Mouse (Mus musculus): ENCODE measurements at regions not wholly inside any gene's neighbourhood (a gene's known extent, or its start where the extent isn't known, plus 50 kb on each side); places are given as distances from the start of the nearest gene placed in this dataset.

GRCm38 (mm10) chr17:41264512-41265222 lies 329.8 kb upstream of the Cenpq start:
- no peak for DNase-seq (ENCODE audit: low read depth, low spot score)

DNA sequence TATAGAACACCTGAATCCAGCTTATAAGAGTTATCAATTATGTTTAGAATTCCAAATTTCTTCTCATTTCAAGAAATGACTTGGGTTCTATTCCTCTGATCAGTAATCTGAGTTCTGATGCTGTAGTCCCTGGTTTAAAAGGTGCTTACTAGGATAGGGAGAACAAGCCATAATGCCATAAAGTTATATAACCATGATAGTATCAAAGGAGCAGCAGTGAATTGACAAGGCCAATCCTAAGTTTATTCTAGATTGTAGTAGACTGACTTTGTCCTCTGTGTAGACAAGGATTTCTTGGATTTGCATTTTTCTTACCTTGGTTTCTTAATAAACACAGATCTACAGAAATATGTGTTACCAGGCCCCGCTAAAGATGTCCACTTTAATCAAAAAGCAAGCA lies 326.6 kb upstream of the Cenpq start:
- no peak for DNase-seq (ENCODE audit: low read depth, low spot score)

GRCm38 (mm10) chr17:41248406-41248805 lies 313.6 kb upstream of the Cenpq start:
- no peak for DNase-seq (ENCODE audit: low read depth, low spot score)

- DNase-seq (ENCODE audit: low read depth, low spot score), result no peak
Observed at GRCm38 (mm10) chr17:41227128-41228014, 292.5 kb upstream of the Cenpq start.

GRCm38 (mm10) chr17:41216816-41217215 lies 282.0 kb upstream of the Cenpq start:
- no peak for DNase-seq (ENCODE audit: low read depth, low spot score)

DNA sequence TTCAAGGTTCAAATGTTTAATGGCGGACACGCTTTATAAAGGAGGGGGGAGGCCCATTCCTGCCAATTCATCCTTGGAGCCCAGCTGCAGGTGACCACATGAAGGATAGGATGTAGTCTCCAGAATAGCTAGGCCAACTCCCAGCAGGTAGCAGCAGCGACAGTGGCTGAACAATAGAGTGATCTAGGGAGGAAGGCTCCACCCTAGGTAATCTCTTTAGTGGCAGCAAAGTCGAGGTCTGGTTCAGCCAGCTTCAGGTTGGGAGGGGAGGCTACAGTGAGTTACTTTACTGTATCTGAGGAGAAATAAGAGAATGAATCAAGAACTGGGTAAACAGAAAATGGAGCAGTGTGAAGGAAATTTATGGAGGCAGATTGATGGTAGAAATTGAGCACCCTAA lies 264.6 kb upstream of the Cenpq start:
- peak; percentile 43 for DNase-seq (ENCODE audit: low read depth, low spot score)

- peak; percentile 38 for DNase-seq (ENCODE audit: low read depth, low spot score)
Observed at GRCm38 (mm10) chr17:41190371-41190770, 255.5 kb upstream of the Cenpq start.

DNA sequence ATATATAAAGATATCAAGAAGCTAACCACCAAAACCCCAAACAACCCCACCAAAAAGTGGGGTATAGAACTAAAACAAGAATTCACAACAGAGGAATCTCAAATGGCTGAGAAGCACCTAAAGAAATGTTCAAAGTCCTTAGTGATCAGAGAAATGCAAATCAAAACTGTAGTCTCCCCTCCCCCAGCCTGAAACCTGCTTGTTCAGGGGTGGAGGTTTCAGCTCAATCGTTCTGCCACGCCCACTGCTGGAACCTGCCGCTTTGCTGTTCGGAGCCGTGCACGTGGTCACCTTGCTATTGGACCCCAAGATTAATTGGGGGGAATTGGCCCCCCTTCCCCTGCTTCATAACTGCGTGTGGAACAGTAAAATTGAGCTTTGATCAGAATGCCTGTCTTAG lies 251.8 kb upstream of the Cenpq start:
- DNase-seq (ENCODE audit: low read depth, low spot score), result peak; percentile 60

DNA sequence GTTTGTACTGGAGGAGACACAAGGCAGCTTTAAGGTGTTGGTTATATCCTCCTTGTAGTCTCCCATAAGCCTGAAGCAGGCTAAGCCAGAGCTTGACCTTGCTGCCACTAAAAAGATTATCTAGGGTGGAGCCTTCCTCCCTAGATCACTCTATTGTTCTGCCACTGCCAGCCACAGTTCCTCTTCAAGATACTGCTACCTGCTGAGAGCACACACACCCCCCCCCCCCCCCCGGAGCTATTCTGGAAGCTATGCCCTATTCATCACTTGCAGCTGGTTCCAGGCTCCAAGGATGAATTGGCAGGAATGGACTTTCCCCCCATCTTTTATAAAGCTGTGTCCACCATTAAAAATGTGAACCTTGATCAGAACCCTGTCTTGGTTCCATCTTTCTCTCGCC lies 249.9 kb upstream of the Cenpq start:
- peak; percentile 60 for DNase-seq (ENCODE audit: low read depth, low spot score)

DNA sequence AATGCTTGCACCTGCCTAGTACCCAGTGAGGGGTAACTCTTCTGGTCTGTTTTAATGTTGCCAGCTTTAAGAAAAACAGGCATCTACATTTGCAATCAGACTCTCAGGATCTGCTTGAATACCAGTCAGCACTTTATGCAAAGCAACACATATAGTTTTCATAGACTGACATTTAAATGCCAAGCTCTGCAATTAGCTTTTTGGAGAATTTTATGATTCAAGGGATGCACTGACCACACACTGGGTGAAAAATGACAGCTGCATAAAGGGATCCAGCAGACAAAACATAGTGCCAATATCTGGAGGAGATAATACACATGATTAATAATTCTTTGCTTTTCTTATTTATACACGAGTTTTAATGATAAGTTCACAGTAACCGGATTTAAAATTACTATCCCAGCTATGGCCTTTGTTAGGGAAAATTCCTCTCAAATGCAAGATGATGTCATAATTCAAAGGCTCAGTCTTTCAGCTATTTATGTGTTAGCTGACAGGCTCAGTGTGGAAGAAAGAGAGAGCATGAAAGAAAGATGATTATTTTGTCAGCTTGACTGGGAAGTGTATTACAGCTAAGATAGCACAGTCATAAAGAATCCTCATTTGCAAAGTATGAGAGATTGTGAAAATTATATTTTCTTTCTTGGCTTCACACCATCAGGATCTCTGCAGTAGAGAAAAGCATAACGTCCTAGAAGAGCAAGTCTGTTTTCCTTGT lies 219.0 kb upstream of the Cenpq start:
- DNase-seq (ENCODE audit: low read depth, low spot score), result no peak

- no peak for DNase-seq (ENCODE audit: low read depth, low spot score)
Observed at GRCm38 (mm10) chr17:41152427-41152826, 217.6 kb upstream of the Cenpq start.

DNA sequence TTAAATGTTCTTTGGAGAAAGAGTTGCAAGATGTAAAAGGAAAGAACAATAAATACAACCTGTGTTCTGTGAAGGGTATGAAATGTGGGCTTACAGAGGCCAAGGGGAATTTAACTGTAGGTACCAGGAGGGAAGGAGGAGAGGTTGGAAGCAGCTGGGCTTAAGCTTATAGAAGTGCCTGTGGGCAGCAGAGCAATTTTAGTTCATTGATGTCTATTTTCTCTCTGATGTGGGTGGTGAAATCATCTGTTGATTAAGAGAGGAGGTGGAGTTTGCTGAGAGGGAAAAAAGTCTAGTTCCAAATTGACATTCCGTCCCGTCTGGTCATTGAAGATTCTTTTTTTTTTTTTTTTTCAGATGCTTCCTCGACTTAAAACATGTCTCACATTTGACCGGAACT lies 209.7 kb upstream of the Cenpq start:
- no peak for DNase-seq (ENCODE audit: low read depth, low spot score)

DNA sequence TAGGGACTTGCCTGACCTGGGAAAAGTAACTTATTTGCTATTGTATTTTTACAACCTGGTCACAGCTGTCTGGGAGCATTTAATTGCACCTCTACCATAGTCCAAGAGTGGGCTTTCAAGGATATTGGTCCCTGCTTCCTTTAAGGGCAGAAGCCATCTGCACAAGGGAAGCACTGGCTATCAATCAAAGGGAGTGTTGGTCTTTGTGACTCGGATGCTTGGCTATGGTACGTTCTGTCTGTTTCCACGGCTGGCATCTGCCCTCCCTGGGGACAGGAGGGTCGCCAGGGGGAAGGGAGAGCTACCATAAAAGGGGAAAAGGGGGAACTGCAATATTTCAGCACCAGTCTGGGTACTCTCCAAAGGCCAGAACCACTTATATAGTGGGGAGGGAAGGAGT lies 190.7 kb upstream of the Cenpq start:
- no peak for DNase-seq (ENCODE audit: low read depth, low spot score)

DNA sequence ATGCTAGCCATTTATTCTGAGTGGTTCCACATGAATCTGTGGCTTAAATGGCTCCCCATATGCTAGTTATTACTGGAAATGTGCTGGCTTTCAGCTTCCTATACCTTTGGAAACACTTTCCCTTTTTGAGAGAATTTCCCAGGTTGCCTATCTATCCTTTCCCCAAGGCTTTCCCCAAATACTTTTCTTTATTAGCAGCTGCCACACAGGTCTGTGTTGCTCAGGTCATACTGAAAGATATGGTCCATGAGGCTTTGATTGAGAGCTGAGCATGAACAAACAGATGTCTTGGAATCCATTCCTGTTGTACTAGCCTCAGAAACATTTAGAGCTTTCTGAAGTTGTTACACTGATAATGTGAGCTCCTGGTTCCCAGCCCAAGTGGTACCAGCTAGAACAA lies 188.1 kb upstream of the Cenpq start:
- no peak for DNase-seq (ENCODE audit: low read depth, low spot score)

DNA sequence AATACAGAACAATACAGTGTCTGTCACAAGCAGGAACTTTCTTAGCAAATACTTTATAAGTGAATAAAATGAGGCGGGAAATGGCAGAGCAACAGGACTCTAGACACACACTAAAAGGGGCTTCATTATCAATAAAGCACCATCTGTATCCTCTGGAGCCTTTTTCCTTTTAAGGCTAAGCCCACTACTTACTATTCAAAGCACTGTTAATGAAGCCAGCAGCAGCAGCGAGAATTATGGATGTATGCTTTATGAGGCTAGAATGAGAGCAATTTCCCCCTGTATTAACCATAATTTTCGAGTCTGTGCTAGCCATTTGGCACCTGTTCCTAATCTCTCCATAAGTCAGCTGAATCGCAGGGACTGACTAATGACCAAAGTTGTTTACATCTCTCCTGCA lies 169.1 kb upstream of the Cenpq start:
- no peak for DNase-seq (ENCODE audit: low read depth, low spot score)

- DNase-seq (ENCODE audit: low read depth, low spot score), result peak; percentile 68
Observed at GRCm38 (mm10) chr17:41070874-41071273, 136.0 kb upstream of the Cenpq start.

All from ES-CJ7 (cell line).